9 mouse cellular contexts compared by ENCODE assay signal in the genomic region with DNA sequence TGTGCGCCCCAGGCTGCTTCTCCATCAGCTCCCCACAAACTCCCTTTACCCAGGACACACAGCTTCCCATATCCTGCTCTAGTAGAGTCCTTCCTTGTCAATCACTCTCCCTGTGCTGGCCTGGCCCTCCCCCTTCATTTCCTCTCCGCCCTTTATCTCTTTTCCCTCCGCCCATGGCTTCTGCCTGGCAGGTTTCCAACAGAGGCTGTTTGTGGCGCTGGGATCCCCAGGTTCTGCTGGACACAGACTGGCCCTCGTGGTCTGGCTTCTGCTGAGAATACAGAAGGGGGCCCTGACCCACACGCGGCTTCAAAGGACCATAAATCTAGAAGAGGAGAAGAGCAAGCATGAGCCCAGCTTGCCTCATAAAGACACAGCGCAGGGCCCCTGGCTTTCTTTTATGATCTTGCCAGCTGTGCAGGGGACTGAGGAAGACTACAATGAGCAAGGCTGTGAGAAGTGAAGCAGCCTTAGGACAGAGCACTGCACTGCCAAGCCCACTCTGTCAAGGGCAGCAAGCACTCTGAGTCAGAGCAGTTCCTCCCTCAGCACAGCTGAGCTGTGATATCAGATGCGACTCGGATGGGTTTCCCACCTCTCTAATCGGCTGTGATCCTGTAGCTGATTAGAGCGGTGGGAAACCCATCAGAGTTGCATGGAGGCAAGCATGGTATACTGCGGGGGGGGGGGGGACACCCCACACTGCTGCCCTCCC. TPM values are rescaled to one million over a fixed set of nuclear protein-coding genes. Genes with fewer than 3 reads are reported as not detected.
DNase-seq lines count a peak whose midpoint lies in the region; ATAC-seq and TF ChIP-seq lines count a peak whose summit lies in the region.
"Had no signal": no experiment of that assay in that cellular context is flagged by ENCODE, and none has a peak within 500 bp of the region (broad histone marks: within the 10 kb centered on the region; RNA-seq: fewer than 3 reads in every experiment).

No protein-coding gene starts in this region.

- ATAC-seq in embryonic facial prominence, embryonic 15.5 days (ENCODE audit: insufficient number of reproducible peaks, low FRiP score, low TSS enrichment, low read depth): no peak
- ATAC-seq in heart, postnatal 0 days (ENCODE audit: insufficient read depth, low read depth): peak; percentile 82
- peak; percentile 14; the same call in 1 of the 2 replicates for ATAC-seq in stomach, embryonic 16.5 days (ENCODE audit: insufficient read depth, low FRiP score)

- TF ChIP-seq CTCF in heart, postnatal 0 days (IDR thresholded peaks at IDR 0.05; ENCODE audit: low read depth): no peak

- no peak overlapping the region for H3K9ac ChIP-seq in embryonic facial prominence, embryonic 15.5 days
- H3K9ac ChIP-seq in heart, postnatal 0 days (replicated peaks; ENCODE audit: low read depth, low read length): no peak overlapping the region
- H3K9ac ChIP-seq in stomach, embryonic 16.5 days (ENCODE audit: low read length): no peak overlapping the region

- no peaks in the 10 kb centered on the region for H3K27me3 ChIP-seq in embryonic facial prominence, embryonic 15.5 days
- H3K27me3 ChIP-seq in heart, postnatal 0 days (ENCODE audit: control insufficient read depth, insufficient read depth, low read length): no peaks in the 10 kb centered on the region
- H3K27me3 ChIP-seq in stomach, embryonic 16.5 days (ENCODE audit: control insufficient read depth, insufficient read depth, low read length): no peaks in the 10 kb centered on the region

- H3K36me3 ChIP-seq in embryonic facial prominence, embryonic 15.5 days: peaks cover 14% of the 10 kb centered on the region; the same call in 1 of the 2 replicates
- H3K36me3 ChIP-seq in heart, postnatal 0 days (replicated peaks; ENCODE audit: control insufficient read depth, insufficient read depth, low read length): no peaks in the 10 kb centered on the region; the same call in 1 of the 2 replicates
- no peaks in the 10 kb centered on the region; the same call in 1 of the 2 replicates for H3K36me3 ChIP-seq in stomach, embryonic 16.5 days (ENCODE audit: control insufficient read depth, insufficient read depth, low read length)

- no peaks in the 10 kb centered on the region for H3K9me3 ChIP-seq in embryonic facial prominence, embryonic 15.5 days (replicated peaks)
- no peaks in the 10 kb centered on the region for H3K9me3 ChIP-seq in heart, postnatal 0 days (replicated peaks; ENCODE audit: control insufficient read depth, low read length)
- no peaks in the 10 kb centered on the region for H3K9me3 ChIP-seq in stomach, embryonic 16.5 days (replicated peaks; ENCODE audit: control insufficient read depth, low read length)

- 32% methylated on average over 13 of the region's 13 CpGs for WGBS in embryonic facial prominence, embryonic 15.5 days
- WGBS in heart, postnatal 0 days: 12% methylated on average over 13 of the region's 13 CpGs
- 17% methylated on average over 13 of the region's 13 CpGs for WGBS in stomach, embryonic 16.5 days

- DNase-seq in testis, postnatal 10 days (ENCODE audit: low spot score): peak; percentile 76
- no peak for DNase-seq in testis, postnatal 14 days (ENCODE audit: low spot score)
- peak; percentile 79 for DNase-seq in heart, postnatal 0 days (ENCODE audit: low spot score)
- peak; percentile 88 for DNase-seq in kidney, postnatal 14 days
- DNase-seq in lung, postnatal 4 days: peak; percentile 80 to 86
- no peak for DNase-seq in T-cell, adult 2 months (ENCODE audit: low spot score)

- H3K4me3 ChIP-seq in embryonic facial prominence, embryonic 15.5 days (replicated peaks): no peak overlapping the region
- 0 out of 2 replicates have a peak overlapping the region, but pooled peaks have one; percentile 3 for H3K4me3 ChIP-seq in heart, postnatal 0 days (ENCODE audit: low read depth, low read length)
- no peak overlapping the region for H3K4me3 ChIP-seq in stomach, embryonic 16.5 days (replicated peaks; ENCODE audit: low read length)

- H3K27ac ChIP-seq in embryonic facial prominence, embryonic 15.5 days (replicated peaks): peak overlapping the region; percentile 35; the same call in 1 of the 2 replicates
- no peak overlapping the region for H3K27ac ChIP-seq in heart, postnatal 0 days (ENCODE audit: low read depth)
- no peak overlapping the region; the same call in 1 of the 2 replicates for H3K27ac ChIP-seq in stomach, embryonic 16.5 days (ENCODE audit: low read length)

- no peak overlapping the region for H3K4me2 ChIP-seq in embryonic facial prominence, embryonic 15.5 days (replicated peaks)
- H3K4me2 ChIP-seq in heart, postnatal 0 days (ENCODE audit: low read depth, low read length): peak overlapping the region; percentile 39
- peak overlapping the region; percentile 17; the same call in 1 of the 2 replicates for H3K4me2 ChIP-seq in stomach, embryonic 16.5 days (ENCODE audit: low read depth, low read length)

- TF ChIP-seq EP300 in heart, postnatal 0 days (IDR thresholded peaks at IDR 0.05; ENCODE audit: low read depth): no peak

- H3K4me1 ChIP-seq in embryonic facial prominence, embryonic 15.5 days: peaks cover 10% of the 10 kb centered on the region
- H3K4me1 ChIP-seq in heart, postnatal 0 days (ENCODE audit: control insufficient read depth, insufficient read depth): peaks cover 11% of the 10 kb centered on the region; the same call in 1 of the 2 replicates
- H3K4me1 ChIP-seq in stomach, embryonic 16.5 days (ENCODE audit: control insufficient read depth, insufficient read depth, low read length): peaks cover 15% of the 10 kb centered on the region; the same call in 1 of the 2 replicates

RNA-seq across cellular contexts. Expression of gene Gm14137, which starts 1.3 kb away (rescaled TPM):
- 5.0 and 5.4 TPM in 2 replicates for polyA plus RNA-seq in embryonic facial prominence, embryonic 15.5 days (2015; fragmentation: Nextera tagmentation; extraction: Ambion mirVana)
- not detected in 2 replicates for total RNA-seq in heart, postnatal 0 days (2014; rRNA removed; ENCODE audit: low replicate concordance)
- polyA plus RNA-seq in heart, postnatal 0 days (2015; fragmentation: Nextera tagmentation; extraction: Ambion mirVana): 0.07 and 0.12 TPM in 2 replicates
- 3.6 and 5.9 TPM in 2 replicates for polyA plus RNA-seq in stomach, embryonic 16.5 days (2015; fragmentation: Nextera tagmentation; extraction: Ambion mirVana)
- total RNA-seq: left cerebral cortex, adult 18-20 months had no signal

RNA-seq across cellular contexts. Expression of gene Gchfr, which starts 5.4 kb away (rescaled TPM):
- polyA plus RNA-seq in embryonic facial prominence, embryonic 15.5 days (2015; fragmentation: Nextera tagmentation; extraction: Ambion mirVana): 10.6 and 15.0 TPM in 2 replicates
- 1.5 and 12.0 TPM in 2 replicates for total RNA-seq in heart, postnatal 0 days (2014; rRNA removed; ENCODE audit: low replicate concordance)
- polyA plus RNA-seq in heart, postnatal 0 days (2015; fragmentation: Nextera tagmentation; extraction: Ambion mirVana): 5.6 and 5.7 TPM in 2 replicates
- polyA plus RNA-seq in stomach, embryonic 16.5 days (2015; fragmentation: Nextera tagmentation; extraction: Ambion mirVana): 5.9 and 9.9 TPM in 2 replicates

RNA-seq across cellular contexts. Expression of gene Rmdn3, which starts 16.2 kb away (rescaled TPM):
- 40.2 and 41.0 TPM in 2 replicates for polyA plus RNA-seq in embryonic facial prominence, embryonic 15.5 days (2015; fragmentation: Nextera tagmentation; extraction: Ambion mirVana)
- 17.0 and 24.2 TPM in 2 replicates for total RNA-seq in heart, postnatal 0 days (2014; rRNA removed; ENCODE audit: low replicate concordance)
- 14.4 and 14.6 TPM in 2 replicates for polyA plus RNA-seq in heart, postnatal 0 days (2015; fragmentation: Nextera tagmentation; extraction: Ambion mirVana)
- polyA plus RNA-seq in stomach, embryonic 16.5 days (2015; fragmentation: Nextera tagmentation; extraction: Ambion mirVana): 42.9 and 45.2 TPM in 2 replicates

RNA-seq across cellular contexts. Expression of gene Zfyve19, which starts 35.4 kb away (rescaled TPM):
- polyA plus RNA-seq in embryonic facial prominence, embryonic 15.5 days (2015; fragmentation: Nextera tagmentation; extraction: Ambion mirVana): 54.1 and 61.4 TPM in 2 replicates
- total RNA-seq in heart, postnatal 0 days (2014; rRNA removed; ENCODE audit: low replicate concordance): 17.7 and 26.4 TPM in 2 replicates
- 26.9 and 27.3 TPM in 2 replicates for polyA plus RNA-seq in heart, postnatal 0 days (2015; fragmentation: Nextera tagmentation; extraction: Ambion mirVana)
- polyA plus RNA-seq in stomach, embryonic 16.5 days (2015; fragmentation: Nextera tagmentation; extraction: Ambion mirVana): 51.6 and 55.2 TPM in 2 replicates

RNA-seq across cellular contexts. Expression of gene Dnajc17, which starts 35.6 kb away (rescaled TPM):
- polyA plus RNA-seq in embryonic facial prominence, embryonic 15.5 days (2015; fragmentation: Nextera tagmentation; extraction: Ambion mirVana): 19.0 and 21.7 TPM in 2 replicates
- 8.4 and 18.7 TPM in 2 replicates for total RNA-seq in heart, postnatal 0 days (2014; rRNA removed; ENCODE audit: low replicate concordance)
- polyA plus RNA-seq in heart, postnatal 0 days (2015; fragmentation: Nextera tagmentation; extraction: Ambion mirVana): 8.8 and 9.1 TPM in 2 replicates
- polyA plus RNA-seq in stomach, embryonic 16.5 days (2015; fragmentation: Nextera tagmentation; extraction: Ambion mirVana): 13.8 and 16.7 TPM in 2 replicates

Comparison
In these comparisons a context has a peak if more than half of its experiments do, and no peak if none do; other contexts are left out.
1. DNase-seq: peak in testis, postnatal 10 days (single experiment), heart, postnatal 0 days (single experiment), kidney, postnatal 14 days (single experiment) and lung, postnatal 4 days (2 of 2); none in testis, postnatal 14 days (single experiment) and T-cell, adult 2 months (single experiment).